Mouse (Mus musculus) E14TG2a.4 (cell line): ENCODE data around the gene Adamts4.

Source experiments
- CTCF ChIP-seq: conservative IDR thresholded peaks from 2 replicates; pipeline ENCODE4 v1.5.1; 2014; ENCODE audit warnings: low read length
- NANOG ChIP-seq: IDR thresholded peaks from 2 replicates; pipeline ENCODE4 v1.6.1; 2014; ENCODE audit warnings: borderline replicate concordance, low read length, mixed read lengths

- TF ChIP-seq CTCF: no peak
- TF ChIP-seq NANOG: no peak
Measured at GRCm38 (mm10) chr1:171268341-171268740, 18.1 kb downstream of the Adamts4 start.
